Mouse (Mus musculus) kidney, postnatal 10 days (tissue): Measurements from ENCODE around the gene Sned1.
"Not testable (repeated sequence)": the region's sequence is repeated elsewhere in the genome, so short reads cannot be mapped to it uniquely, and the experiment has no call there.

ENCODE experiments used
- DNase-seq: peaks from one replicate; pipeline ENCODE4 v3.0.0; 2021; ENCODE audit warnings: mixed read lengths

Gene Sned1

DNA sequence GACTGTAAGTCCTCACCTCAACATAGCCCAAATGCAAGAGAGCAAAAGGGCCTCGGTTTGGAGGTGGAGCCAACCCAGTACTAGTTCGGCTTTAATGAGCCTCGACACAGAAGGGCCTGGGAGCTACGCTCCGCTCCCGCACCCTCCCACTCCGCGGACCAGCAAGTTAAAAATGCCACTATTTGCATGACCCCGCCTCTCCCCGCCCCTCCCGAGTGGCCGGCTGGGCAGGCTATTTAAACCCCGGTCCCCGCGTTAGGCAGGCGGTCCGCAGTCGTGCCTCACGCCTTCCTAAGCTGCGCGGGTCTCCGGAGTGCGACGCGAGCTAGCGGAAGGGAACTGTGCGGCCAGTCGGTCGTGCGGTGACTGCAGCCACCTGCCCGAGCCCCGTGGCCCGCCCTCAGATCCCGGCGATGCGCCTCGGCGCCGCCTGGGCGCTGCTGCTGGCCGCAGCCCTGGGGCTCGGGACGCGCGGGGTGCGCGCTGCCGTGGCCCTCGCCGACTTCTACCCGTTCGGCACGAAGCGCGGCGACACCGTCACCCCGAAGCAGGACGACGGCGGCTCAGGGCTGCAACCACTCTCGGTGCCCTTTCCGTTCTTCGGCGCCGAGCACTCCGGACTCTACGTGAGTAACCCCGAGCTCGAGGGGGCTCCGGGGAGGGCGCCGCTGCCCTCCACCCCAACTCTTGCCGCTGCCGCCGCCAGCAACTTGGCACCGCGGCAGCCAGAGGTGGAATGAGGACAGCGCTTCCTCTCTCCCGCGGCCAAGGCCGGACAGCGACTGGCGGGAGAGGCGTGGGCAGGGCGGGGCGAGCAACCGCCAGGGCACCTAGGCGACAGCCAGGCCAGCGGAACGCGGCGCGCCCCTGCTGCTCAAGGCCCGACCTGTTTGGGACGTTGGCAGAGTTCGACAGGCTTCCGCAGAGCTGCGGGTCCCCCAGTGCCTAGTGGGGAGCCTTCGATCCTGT is at the start of gene Sned1:
Gene Sned1, plus strand, starts transcription at position 266 of the 969 bp plus-strand sequence.
- peak; percentile 96 for DNase-seq

DNA sequence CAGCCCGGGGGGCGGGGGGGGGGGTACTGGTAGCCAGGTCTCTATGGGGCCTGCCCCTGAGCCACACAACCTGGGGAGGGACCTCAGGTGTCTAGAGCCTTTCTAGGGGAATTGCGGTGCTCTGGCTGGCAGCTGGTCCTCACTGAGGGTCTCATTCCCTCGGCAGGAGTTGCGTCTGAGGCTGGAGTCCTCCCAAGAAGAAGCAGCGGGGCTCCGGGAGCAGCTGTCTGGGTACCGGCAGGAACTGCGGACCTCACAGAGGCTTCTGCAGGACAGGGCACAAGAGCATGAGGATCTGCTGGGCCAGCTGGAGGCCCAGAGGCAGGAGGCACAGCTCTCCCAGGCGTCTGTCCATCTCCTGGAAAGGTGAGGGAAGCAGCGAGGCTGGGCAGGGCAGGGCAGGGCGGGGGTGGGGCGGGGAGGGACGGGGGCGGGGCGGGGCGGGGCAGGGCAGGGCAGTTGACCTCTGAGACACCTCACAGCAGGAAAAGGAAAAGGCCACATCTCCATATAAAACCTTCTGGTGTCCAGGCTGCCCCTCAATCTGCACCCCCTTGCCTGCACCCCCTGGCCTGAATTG is 44.8 kb upstream of the Sned1 start:
- DNase-seq, result no peak

DNA sequence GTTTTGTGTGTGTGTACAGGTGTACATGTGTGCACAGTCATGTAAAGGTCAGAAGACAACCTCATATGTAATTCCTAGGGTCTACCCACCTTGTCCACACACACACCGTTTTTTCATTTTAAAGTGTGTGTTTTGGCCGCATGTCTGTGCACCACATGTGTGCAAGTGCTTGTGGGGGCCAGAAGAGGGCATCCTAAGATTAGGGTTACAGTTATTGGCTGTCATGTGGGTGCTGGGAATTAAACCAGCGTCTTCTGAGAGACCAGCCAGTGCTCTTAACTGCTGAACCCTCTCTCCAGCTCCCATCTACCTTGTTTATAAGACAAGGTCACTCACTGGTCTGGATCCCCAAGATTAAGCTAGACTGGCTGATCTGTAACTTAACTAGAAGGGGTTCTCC is 40.7 kb upstream of the Sned1 start:
- DNase-seq, result no peak

DNA sequence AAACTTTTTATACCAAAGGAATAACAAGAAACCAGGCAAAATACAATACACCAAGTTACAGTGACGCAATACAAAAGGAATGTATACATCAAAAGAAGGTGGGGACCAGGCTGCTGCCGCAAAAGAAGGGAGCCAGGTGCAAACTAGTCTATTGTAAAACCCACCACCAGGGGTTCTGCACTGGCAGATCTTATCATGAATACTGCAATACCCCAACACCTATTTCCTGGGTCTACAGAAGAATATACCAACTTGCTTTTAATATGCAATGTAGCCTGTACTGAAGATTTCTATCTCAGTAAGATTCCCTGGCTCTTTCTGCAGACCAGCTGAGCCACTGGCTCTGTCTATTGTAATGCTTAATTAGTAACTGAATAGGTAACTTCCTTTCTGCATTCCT is 38.2 kb upstream of the Sned1 start:
- DNase-seq, result not testable (repeated sequence)

DNA sequence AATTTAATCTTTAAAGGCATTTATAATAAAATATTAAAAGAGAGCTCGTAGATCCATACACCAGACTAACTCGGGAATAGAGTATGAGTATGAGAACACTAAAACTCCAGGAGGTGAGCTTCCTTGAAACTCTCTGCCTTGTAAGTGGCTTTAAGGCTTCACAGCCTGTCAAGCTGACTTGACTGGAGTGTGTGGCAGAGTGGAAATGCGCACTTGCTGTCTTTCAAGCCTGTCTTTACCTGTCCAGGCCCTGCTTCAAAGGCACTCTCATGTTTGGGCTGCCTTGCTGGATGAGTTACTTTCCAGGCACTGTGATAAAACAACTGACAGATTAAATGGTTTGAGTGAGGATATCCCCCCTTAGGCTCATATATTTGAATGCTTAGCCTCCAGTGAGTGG is 37.7 kb upstream of the Sned1 start:
- no peak for DNase-seq

DNA sequence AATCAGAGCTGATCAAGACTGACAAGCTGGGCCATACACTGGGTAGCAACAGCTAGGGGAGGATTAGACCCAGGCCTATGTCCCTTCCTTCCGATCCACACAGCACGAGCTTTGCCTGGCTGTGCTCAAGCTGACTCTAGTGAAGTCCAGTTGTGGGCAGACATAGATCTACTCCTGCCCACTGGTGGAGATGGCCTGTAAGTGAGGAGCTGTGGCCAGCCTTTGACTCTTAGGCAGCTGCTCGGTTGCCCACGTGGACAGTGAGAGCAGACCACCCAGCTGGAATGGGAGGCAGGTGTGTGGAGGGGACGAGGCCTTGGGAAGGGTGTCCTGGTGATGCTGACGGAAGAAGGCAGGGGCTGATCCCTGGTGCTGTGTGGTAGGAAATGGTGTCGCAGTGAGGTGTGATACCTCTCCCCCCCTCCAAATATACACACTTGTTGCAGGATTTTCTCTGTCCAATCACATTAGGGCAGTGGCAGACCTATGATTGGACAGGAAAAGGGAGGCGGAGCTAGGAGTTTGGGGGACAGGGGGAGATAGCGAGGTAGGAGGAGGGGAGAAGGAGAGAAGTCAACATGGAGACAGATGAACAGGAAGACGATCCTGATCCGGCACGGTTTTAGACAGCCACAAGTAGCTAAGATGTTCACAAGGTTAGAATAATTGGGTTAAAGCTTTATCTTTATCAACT is 29.2 kb upstream of the Sned1 start:
- DNase-seq, result no peak

DNA sequence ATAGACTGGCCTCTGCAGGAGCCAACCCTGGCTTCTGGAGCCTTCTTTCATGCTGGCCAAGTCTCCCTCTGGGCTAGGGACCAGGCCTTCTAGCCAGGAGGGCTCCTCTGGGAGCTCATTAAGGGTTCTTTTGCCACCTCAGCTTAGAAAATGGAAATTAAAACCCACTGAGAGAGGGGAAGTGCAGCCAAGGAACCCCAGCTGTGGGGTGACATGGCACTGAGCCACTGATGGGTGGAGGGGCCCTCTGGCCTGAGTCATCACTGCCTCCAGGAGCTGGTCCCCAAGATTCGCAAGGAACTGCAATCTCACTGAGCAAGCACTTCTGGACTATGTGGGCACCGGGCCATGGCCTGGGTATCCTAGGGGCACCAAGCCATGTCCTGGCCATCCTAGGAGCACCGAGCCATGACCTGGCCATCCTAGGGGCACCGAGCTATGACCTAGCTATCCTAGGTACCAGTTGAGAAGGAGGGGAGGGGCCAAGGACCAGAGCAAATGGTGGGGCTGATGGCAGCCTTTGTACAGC is 28.0 kb upstream of the Sned1 start:
- no peak for DNase-seq

DNA sequence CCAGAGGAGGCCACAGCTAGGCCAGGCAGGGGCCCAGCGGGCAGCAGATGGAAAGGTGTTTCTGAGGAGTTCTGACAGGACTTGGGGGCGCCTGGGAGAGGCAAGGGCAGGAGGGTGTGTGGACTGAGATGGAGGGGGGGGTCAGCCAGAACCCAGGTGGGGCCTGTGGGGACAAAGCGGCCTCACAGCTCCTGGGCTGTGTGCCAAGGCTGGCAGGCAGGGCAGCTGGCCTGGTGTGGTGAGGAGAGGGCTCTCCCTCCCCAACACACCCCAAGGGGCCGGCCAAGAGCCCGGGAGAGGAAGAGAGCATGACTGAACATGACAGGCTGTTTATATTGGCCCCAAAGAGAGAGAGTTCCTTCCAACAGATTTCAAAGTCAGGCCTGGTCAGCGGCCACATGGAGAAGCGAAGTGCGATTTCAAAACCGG is 25.4 kb upstream of the Sned1 start:
- peak; percentile 84 for DNase-seq

DNA sequence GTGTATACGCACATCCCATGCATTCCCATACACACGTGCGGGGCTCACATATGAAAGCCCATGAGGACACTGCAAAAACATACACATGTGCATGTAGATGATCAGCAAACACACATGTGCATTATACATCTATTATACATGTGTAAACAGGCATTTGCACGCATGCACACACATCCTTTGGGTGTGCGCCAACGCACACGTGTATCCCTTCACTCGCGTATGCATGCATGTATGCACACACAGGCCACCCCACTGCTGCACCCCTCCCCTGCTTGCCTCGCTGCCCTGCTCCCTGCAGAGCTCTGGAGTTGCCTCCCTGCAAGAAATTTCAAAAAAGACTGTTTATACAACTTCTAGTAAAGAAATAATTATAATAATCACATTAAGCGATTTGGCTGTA is 24.6 kb upstream of the Sned1 start:
- DNase-seq, result no peak

DNA sequence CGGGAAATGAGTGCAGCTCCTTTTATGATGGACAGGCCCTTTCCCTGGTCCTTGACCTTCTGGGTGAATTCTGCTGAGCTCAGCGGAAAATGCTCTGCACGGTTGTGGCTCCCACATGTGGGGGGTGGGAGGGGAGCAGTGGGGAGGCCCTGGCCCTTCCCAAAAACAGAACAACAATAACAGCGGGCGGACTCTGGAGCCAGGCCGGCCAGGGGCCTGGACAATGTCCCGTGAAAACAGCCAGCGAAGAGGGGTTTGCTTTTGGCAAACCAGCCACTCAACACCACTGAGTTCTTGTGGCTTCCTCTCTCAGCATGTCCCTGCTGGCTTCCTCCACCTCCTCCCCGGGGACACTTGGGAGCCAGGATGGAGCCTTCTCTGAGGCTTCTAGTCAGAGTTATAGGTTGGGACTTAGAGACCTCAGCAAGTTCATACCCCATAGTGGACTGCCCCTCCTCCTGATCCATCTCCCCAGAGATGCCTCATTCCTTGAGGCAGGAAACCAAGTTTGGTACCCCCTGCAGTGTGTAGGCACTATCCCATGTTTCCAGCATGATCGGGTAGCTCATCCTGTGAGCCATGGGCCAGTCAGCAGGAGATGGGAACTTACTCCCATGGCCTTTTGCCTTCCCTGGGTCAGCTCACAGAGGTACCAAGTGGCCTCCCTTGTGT is 24.0 kb upstream of the Sned1 start:
- peak; percentile 87 for DNase-seq

DNA sequence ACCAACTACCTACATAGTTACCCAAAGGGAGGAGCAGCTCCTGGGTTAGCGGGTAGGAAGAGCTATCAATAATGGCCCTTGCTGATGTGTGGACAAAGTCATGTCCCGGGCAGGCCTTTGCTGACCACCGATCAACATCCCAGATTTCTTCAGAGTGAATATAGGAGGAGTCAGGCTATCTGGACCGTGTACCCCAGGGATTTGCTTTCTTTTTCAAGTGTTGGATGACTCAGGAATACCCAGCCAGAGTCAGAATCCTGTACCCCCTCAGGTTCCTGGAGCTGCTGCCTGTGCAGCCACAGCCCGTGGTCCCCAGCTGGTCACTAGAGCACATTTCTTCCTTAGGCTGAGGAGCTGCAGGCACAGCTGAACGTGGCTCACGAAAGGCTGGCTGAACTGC is 23.2 kb upstream of the Sned1 start:
- no peak for DNase-seq

DNA sequence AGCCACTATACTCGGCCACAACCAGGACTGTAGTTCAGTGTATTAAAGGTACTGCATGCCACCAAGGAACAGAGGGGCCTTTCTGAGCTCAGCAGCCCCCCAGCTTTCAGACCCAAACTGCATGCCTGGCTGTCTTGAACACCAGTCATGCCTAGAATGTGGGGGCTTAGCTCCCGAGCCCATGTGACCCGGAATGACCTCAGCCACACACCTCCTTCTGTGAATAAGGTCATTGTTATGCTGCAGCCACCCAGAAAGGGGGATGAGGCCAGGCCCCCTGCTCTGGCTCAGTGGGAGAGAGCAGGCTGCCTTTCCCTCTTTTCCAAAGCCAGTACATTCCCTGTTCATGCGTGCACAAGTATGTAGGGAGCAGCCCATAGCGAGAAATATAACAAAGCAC is 21.0 kb upstream of the Sned1 start:
- no peak for DNase-seq

DNA sequence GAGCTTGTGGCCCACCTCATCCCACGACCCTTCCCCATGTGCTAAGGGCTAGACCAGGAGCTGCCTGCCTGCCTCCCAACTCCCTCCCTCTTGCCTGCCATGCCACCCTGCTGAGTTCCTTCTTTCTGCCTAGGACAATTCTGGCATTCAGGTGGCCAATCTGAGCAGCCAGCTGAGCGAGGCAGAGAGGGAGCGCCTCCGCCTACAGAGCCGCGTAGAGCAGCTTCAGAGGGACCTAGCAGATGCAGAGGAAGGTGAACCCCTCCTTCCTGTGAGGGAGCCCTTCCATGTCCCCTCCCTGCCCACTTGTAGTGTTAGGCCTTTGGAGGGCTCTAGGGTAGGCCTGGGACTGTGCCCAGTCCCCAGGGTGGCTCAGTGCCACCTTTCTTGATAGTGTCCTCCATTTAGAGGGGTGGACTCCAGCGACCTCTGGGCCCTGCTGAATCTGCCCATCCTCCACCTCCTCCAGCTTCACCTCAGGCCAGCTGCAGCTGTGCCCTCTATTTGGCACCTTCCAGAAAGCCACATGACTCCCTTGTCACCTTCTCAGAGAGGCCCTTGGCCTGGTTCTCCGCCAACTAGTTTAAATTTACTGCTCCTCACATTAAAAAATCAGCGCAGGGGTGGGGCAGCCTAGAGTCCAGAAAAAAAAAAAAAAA is 18.7 kb upstream of the Sned1 start:
- DNase-seq, result peak; percentile 44

DNA sequence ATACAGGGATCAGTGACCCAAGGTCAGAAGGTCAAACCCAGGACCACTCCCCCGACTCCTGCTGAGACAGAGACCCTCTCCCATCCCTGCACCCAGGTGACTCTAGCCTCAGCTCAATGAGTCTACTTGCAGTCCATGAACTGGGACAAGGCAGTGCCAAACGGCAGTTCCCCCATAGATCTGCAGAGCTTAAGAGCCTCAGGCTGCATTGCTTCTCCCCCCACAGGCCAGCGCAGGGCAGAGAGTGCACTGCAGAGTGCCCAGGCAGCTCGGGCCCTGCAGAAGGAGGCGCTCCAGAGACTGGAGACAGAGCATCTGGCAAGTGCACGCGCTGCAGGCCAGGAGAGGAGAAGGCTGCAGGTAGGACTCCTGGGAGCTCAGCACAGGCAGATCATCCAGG is 18.1 kb upstream of the Sned1 start:
- DNase-seq, result no peak

DNA sequence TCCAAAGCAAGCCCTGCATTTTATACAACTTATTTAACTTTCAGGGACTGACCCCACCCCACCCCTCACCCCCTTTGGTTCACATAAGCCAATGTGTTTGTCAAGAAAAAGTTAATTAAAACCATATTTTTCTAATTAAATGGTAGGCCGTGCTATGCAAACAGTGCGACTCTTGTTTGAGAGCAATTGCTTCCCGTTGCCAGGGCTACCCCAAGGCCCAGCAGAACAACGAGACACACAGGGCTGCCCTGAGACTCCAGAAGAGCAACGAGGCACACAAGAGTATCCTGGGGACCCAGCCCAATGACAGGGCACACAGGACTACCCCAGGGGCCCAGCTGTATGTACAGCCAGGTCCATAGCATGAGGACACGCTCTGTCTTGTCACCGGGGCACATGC is 14.9 kb upstream of the Sned1 start:
- DNase-seq, result no peak

DNA sequence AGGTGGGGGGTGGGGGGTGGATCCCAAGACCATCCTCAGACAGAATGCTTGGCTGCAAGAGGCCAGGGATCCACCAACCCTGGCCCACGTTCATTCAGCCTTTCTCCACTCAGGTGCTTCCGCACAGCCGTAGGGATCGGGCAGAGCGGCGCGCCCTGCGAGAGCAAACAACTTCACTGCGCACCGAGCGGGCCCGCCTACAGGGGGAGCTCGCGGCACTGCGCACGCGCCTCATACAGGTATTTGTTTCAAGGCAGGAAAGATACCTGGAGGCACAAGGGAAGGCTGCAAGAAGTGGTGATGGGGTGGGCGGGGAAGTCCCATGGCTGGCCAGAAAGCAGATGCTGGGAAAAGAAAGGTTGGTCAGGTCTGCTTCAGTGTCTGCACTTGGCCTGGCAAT is 11.7 kb upstream of the Sned1 start:
- DNase-seq, result peak; percentile 77

DNA sequence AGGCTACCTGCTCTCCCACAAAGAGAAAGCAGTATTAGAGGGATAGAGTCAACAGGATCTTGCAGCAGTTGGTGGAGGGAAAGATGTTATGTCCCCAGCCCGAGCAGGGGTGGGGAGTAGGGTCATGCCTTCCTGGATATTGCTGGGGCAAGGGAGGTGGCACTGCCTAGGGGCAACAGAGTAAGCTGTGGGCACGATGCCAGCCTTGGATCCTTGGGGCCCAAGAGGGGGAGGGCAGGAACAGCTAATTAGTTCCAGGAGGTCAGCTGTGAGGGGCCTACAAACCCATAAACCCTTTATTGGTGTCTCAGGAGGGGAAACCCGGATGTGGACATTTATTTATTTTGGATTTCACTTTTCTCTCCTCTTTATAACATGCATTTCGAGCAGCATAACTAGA is 10.4 kb upstream of the Sned1 start:
- DNase-seq, result peak; percentile 68

DNA sequence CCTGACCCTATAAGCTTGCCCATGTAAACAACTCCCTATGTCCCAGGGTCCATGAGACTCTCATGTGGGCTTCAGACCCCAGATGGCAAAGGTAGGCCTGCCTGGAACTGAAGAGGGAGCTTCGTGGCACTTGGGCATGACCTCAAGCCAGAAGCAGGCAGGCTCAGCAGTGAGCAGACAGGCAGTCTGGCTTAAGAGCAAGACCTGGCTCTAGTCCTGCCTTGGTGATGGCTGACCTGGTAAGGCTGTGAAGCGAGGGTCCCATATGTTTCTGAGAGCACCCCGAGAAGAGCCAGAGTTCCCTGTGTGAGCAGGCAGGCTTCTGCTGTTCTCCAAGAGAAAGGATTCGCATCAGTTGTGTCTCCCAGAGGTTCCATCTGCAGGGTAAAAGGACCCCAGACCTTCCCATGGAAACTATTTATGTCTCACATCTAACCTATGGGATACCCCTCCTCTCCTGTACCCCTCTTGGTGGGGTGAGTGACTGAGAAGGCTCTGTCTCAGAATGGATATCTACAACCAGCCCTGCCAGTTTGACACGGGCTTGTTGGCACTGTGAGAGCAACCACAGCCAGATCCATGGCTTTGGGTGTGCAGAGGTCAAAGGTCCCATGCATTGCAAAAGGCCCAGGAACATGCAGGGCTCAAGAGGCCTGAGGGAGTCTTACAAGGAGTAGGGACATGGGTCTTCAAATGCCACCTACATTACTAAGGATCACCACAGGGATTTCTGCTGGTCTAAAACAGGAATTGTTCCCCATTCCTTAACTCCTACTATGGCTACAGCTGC is 9.7 kb upstream of the Sned1 start:
- DNase-seq, result no peak

DNA sequence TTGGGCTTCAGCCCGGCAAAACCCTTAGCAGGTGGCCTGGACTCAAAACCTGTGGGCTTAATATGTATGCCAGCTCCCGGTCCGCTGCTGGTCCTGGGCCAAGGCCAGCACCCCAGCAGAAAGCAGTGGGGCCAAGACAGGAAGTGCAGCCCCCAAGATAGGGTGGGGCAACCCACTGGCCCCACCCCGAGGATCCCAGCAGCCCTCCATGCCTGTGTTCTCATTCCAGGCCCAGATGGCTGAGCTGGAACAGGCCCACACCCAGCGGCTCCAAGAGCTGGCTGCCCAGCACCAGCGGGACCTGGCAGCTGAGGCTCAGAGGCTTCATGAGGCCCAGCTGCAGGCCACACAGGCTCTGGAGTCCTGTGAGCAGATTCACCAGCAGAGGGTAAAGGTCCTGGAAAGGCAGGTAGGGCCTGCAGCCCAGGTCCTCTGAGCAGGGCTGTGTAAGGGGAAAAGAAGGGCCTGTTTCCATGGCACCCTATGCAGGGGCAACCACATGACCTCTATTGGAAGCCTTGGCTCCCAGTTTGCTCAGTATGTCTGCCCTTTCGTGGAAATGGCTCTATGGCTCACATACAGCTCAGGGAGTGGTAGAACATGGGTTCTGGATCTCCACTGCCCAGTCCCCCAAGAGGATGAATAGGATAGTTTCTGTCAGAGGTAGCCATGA is 8.2 kb upstream of the Sned1 start:
- no peak for DNase-seq

DNA sequence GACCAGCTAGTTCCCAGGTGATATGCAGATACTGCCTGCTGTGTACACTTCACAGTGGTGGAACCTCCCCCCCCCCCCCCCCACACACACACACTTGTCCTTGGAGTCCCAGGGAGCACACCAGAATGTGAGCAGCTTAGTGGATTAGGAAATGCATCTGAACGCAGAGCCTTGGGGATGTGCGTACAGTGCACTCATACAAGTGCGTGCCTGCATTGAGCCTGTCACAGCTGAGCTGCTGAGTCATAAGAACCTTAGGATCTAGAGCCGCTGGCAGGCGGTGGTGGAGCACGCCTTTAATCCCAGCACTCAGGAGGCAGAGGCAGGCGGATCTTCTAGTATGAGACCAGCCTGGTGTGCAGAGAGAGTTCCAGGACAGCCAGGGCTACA is 7.7 kb upstream of the Sned1 start:
- DNase-seq, result no peak

DNA sequence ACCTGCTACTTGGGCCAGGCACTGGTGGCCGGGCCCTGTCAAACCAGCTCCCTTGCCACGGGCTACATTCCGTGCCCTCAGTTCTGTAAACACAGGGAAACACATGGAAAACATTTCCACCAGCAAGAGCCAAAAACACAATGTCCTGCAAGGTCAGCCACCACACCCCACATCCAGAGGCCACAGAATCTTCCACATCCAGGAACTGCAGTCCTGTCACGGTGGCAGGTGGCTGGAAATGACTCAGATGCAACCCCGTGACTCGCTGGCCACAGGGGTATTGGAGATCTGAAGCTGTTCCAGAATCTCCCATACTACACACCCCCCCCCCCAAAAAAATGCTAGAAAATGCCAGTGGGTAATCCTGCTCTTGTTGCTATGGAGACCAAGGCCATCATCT is 6.4 kb upstream of the Sned1 start:
- no peak for DNase-seq
